Mouse (Mus musculus) layer of hippocampus, adult 6 months (tissue): ENCODE results near the gene Ttc5. TPM values are rescaled to one million over a fixed set of nuclear protein-coding genes. Genes with fewer than 3 reads are reported as not detected.

Source experiments
- long read RNA-seq, 2 experiments: library from polyadenylated mRNA; unstranded; transcript quantifications; one replicate each; pipeline ENCODE4 v2.0.0; 2019 to 2020
- polyA plus RNA-seq: library from polyadenylated mRNA; unstranded; fragments of <200 nt; fragmentation: Nextera tagmentation; gene quantifications from 2 replicates; pipeline ENCODE4 v1.2.3, GENCODE M21; 2021

Gene Ttc5
- 53.7 and 55.6 TPM in 2 replicates for polyA plus RNA-seq
- long read RNA-seq, experiment 1, transcript Ttc5-201 (10 exons, 1,842 nt): major isoform, 114 of 148 reads
- long read RNA-seq, experiment 1, transcript Ttc5-202 (4 exons, 2,366 nt): minor isoform, 6 of 148 reads
- long read RNA-seq, experiment 1, partial matches to known transcripts: 10 of 148 reads
- long read RNA-seq, experiment 1, other reads (novel, unspliced or antisense): 18 of 148 reads
- long read RNA-seq, experiment 2, transcript Ttc5-201 (10 exons, 1,842 nt): major isoform, 322 of 397 reads
- long read RNA-seq, experiment 2, transcript Ttc5-202 (4 exons, 2,366 nt): minor isoform, 26 of 397 reads
- long read RNA-seq, experiment 2, partial matches to known transcripts: 6 of 397 reads
- long read RNA-seq, experiment 2, other reads (novel, unspliced or antisense): 43 of 397 reads

DNA sequence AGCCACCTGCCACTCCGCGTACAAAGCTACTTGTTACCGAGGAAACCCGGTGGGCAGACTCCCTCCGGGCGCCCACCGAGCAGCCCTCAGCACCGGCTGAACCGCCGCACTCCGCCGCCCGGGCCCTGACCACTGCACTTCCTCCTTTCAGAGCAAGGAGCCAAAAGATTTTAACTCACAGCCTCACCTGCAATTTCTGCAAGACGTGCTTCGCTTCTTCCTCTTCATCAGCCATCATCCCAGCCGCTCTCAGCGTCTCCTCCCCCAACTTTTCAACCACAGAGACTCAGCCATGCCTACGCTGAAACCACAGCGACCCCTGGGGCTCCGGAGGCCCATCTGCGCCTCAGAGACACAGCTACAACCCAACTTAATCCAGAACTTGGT lies at the start of gene Ttc5:
Ttc5 (minus strand) TSS at position 269 of the 387 bp plus-strand sequence.

DNA sequence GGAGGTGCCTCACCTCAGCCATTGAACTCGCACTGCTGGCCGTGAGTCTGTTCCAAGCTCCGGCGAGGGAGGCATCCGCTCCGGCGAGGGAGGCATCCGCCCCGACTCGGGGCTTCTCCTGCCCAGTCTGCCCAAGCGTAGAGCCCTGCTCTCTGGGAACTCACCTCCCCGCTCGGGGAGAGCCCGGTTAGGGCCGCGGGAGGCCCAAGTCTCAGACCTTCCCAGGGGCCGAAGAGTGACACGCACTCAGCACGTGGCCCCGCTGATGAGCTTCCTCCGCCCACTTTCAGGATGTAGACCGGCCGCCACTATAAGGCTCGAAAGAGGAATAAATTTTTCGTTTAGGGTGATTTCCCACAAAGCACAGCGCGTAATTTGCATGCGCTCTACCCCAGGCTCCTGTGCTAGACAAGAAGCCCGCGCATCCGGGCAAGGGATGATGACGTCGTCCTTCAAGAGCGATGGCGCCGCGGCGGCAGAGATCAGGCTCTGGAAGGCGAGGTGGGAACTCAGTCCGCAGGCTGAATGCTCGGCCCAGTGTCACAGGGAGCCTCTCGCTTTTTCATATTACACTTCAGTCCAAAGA lies 22.3 kb upstream of the Ttc5 start, which contains the start of the genes Ccnb1ip1 and Parp2:
Ccnb1ip1 (minus strand) TSS at position 246 of the 586 bp plus-strand sequence.
Parp2 (plus strand) TSS at position 355 of the 586 bp plus-strand sequence.

DNA sequence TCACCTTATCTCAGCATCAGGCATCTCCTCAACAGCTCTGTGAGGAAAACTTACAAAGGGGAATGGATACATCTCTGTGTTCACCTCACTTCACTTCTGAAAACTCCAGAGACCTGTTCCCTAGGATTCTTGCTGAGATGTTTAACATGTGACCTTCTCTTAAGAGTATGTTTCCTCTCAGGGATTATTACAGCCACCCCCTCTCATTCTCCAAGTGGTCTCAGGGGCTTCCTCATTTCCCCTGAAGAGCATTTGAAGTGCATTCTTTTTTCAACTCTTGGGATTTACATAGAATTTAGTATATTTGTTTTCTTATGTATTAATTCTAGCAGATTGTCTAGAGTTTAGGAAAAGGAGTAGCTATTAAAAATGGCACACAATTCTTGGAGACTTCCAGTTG lies 40.3 kb downstream of the Ttc5 start, which contains the start of gene Olfr749:
Olfr749 (minus strand) TSS at position 101 of the 400 bp plus-strand sequence.

Other genes starting within 250 kb of the Ttc5 start
- gene Olfr744, start 170.6 kb downstream of the Ttc5 start, polyA plus RNA-seq: not detected in 2 replicates
- gene Olfr745, start 146.1 kb downstream of the Ttc5 start, polyA plus RNA-seq: not detected in 2 replicates
- gene Olfr746, start 138.4 kb downstream of the Ttc5 start, polyA plus RNA-seq: not detected in 2 replicates
- gene Olfr747, start 92.3 kb downstream of the Ttc5 start, polyA plus RNA-seq: not detected in 2 replicates
- not detected in 2 replicates for gene Olfr748, start 78.1 kb downstream of the Ttc5 start, polyA plus RNA-seq
- not detected in 2 replicates for gene Olfr749, start 40.4 kb downstream of the Ttc5 start, polyA plus RNA-seq
- not detected in 2 replicates for gene Ccnb1ip1, start 22.2 kb upstream of the Ttc5 start, polyA plus RNA-seq
- gene Parp2, start 22.3 kb upstream of the Ttc5 start, polyA plus RNA-seq: 24.4 and 27.2 TPM in 2 replicates
- gene Tep1, start 85.0 kb upstream of the Ttc5 start, polyA plus RNA-seq: 1.2 and 2.4 TPM in 2 replicates
- 0.19 and 0.49 TPM in 2 replicates for gene Klhl33, start 112.0 kb upstream of the Ttc5 start, polyA plus RNA-seq
- gene Osgep, start 139.4 kb upstream of the Ttc5 start, polyA plus RNA-seq: 75.5 and 79.0 TPM in 2 replicates
- gene Apex1, start 139.4 kb upstream of the Ttc5 start, polyA plus RNA-seq: 86.9 and 97.4 TPM in 2 replicates
- gene Pip4p1, start 145.3 kb upstream of the Ttc5 start, polyA plus RNA-seq: 65.9 and 75.6 TPM in 2 replicates
- gene Pnp, start 145.6 kb upstream of the Ttc5 start, polyA plus RNA-seq: 9.8 and 10.9 TPM in 2 replicates
- not detected in 2 replicates for gene Gm49342, start 159.0 kb upstream of the Ttc5 start, polyA plus RNA-seq
- gene Pnp2, start 170.5 kb upstream of the Ttc5 start, polyA plus RNA-seq: 1.2 and 2.4 TPM in 2 replicates
- gene Rnase10, start 222.2 kb upstream of the Ttc5 start, polyA plus RNA-seq: 0.11 and 0.23 TPM in 2 replicates